Mouse (Mus musculus) left cerebral cortex, adult 2 months (tissue): ENCODE results near the gene Exosc1. TPM values are rescaled to one million over a fixed set of nuclear protein-coding genes. Genes with fewer than 3 reads are reported as not detected.

Experiments used
- DNase-seq, 2 experiments: peaks; one replicate each; pipeline ENCODE4 v3.0.0; 2021 to 2022; ENCODE audit warnings: low spot score in 2 of 2, mixed read lengths in 1 of 2; ENCODE audit errors: extremely low spot score in 1 of 2
- H3K27ac ChIP-seq: fragments of 200-600 bp; 2 replicates; pipeline ENCODE4 v1.8.1; 2022
- H3K4me3 ChIP-seq: fragments of 200-600 bp; 2 replicates; pipeline ENCODE4 v1.8.1; 2022
- CTCF ChIP-seq: fragments of 200-600 bp; IDR thresholded peaks from 2 replicates; pipeline ENCODE4 v1.8.1; 2022; ENCODE audit warnings: antibody characterized with exemption, mild to moderate bottlenecking, moderate library complexity
- intact Hi-C: fragments of 180-260 bp; cut with DNase I; formaldehyde crosslinking; loops from one replicate; pipeline ENCODE4 v1.15.1; 2025
- long read RNA-seq, 2 experiments: library from polyadenylated mRNA; stranded (forward); transcript quantifications; one replicate each; pipeline ENCODE4 v2.0.0; 2021; ENCODE audit warnings: borderline mapping rate in 2 of 2
- total RNA-seq, 2 experiments: library from RNA; stranded (reverse); gene quantifications; 2 replicates each; pipeline ENCODE4 v1.2.3; 2021

The Exosc1 gene
- total RNA-seq, result 10 to 100 TPM; 22.7 to 27.9 TPM
- long read RNA-seq, experiment 1, transcript Exosc1-201 (8 exons, 1,018 nt), result major isoform, 15 of 20 reads
- long read RNA-seq, experiment 1, partial matches to known transcripts, result 0 of 20 reads
- long read RNA-seq, experiment 1, other reads (novel, unspliced or antisense), result 5 of 20 reads
- long read RNA-seq, experiment 2, transcript Exosc1-201 (8 exons, 1,018 nt), result major isoform, 9 of 18 reads
- long read RNA-seq, experiment 2, partial matches to known transcripts, result 1 of 18 reads
- long read RNA-seq, experiment 2, other reads (novel, unspliced or antisense), result 8 of 18 reads

DNA sequence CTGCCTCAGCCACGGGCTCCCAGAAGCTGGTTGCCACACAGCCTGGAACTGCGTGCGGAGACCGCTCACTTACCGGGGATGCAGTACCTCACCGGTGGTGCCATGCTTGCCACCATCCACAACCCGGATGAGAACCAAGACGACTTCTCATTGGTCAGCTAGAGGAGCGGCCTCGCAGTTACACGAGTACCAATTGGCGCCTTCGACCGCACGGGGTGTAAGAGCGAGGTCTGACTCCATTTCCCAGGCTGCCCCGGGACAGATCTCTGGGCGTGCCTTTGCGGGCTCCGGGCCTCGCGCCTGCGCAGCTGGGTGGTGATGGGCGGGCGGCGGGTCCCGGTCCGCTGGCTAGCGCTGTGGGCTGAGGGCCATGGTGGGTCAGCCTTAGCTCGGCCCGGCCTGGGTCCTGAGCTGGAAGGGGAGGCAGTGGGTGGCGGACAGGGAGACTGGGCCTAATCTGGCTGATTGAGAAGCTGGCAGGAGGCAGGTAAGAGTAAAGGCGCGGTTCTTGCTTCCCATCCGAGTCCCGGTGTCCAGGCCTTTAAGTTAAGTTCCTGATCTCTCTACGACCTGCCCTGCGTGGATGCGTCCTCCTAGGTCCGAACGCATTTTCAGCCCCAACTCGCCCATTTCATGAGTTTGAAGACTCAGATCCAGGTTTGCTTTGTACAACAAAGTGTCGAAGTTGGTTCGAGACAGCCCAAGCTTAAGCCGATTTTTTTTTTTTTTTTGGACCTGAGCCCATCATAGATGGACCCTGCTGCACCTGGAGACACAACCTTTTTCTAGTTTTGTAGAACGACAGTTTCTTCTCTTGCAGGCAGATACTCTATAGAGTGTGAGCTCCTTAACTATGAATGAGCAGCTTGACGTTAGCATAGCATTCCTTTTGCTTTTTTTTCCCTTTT lies at the start of gene Exosc1, which contains the start of gene Zdhhc16:
Gene Exosc1 (minus strand): TSS at position 245 of the 908 bp plus-strand sequence.
Gene Zdhhc16 (plus strand): TSS at position 302 of the 908 bp plus-strand sequence.
- TF ChIP-seq CTCF, result no peak
- DNase-seq, result peak; percentile 98 to 99
- H3K27ac ChIP-seq, result peak within 1 kb of the TSS; percentile 71
- peak within 1 kb of the TSS; percentile 86 for H3K4me3 ChIP-seq
- intact Hi-C loops, result no loop called here

DNA sequence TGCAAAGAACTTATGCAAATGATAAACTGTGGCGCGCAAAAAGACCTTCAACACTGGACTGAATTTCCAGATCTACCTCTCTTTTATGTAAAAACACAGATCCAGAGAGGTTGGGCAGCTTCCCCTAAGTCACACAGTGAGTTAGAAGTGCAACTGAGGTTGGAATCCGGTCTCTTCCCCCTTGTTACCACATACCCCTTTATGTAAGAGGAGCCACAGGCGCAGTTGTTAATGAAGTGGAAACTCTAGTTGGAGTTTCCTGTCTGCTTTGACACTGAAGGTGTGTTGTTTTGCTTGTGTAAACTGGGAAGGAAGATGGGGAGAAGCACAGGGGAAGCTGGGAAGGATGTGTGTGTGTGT lies 49.5 kb upstream of the Exosc1 start:
- no peak for TF ChIP-seq CTCF
- intact Hi-C loops, result no loop called here
- DNase-seq, result no peak
- Histone ChIP-seq H3K27ac (no peak overlapping the region; the same call in 1 of the 2 replicates), H3K4me3 (peak overlapping the region; percentile 74)

DNA sequence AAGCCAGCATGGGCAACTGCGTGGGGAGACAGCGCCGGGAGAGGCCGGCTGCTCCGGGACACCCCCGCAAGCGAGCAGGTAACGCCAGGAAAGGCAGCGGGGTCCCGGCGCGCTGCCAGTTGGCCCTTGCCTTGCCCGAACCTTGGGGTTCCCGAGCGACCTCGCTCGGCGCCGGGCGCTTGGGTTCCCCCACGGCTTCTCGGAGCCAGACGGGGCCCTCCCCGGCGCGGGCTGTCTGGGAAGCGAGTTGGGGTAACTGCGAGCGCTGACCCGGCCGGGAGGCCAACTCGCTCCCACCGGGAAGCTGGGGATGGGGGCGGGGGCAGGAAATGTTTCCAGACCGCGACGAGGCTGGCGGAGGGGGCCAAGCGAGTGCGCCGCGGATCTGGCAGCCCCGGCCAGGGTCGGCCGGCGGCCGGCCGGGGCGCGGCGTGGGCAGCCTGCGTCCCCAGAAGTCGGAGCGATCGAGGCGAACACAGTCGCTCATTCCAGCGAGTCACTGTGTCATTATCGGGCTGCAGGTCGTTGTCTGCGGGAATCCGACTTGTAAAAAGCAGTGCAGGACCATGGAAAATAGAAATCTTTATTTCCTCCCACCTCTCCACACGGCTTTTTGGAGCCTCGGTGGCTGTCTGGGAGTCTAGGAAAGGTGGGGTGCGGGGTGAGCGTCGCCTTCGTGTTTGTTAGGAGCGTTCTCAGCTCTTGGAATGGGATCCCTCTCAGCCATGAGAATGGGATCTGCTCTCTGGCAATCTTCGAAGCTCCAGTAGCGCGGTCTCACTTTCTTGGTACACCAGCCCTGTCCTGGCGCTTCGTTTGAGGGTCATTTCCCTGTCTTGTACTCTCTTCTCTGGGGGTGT lies 48.9 kb upstream of the Exosc1 start:
- no peak for TF ChIP-seq CTCF

DNA sequence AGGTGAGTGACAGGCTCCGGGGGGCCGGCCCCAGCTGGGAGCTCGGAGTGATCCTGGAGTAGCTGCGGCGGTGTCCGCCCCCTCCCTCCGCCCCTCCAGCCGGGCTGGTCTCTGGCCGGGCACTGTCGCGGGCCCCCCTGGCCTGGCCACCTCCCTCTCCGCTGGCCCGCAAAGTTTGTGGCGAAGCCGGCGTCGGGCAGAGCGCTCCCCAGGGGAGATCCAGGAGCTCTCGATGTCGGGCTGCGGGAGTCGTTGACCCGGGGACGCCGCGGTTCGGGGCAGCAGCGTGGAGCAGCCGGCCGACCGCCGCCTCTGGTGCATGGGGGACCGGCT lies 48.3 kb upstream of the Exosc1 start, which contains the start of gene Ubtd1:
Gene Ubtd1 (plus strand): TSS at position 169 of the 333 bp plus-strand sequence.
- peak within 1 kb of the TSS; percentile 74 for H3K4me3 ChIP-seq
- intact Hi-C loops, result loop anchor here (2.0 kb wide), 1 partner anchor 45 kb away; no protein-coding TSS in a partner anchor
- H3K27ac ChIP-seq, result peak within 1 kb of the TSS; percentile 89
- no peak for DNase-seq
- no peak for TF ChIP-seq CTCF

More for the DNA sequence above, 48.9 kb upstream of the Exosc1 start:
- peak overlapping the region; percentile 81 for H3K27ac ChIP-seq
- DNase-seq, result no peak
- H3K4me3 ChIP-seq, result peak overlapping the region; percentile 74
- intact Hi-C loops, result loop anchor here (2.0 kb wide), 1 partner anchor 45 kb away; no protein-coding TSS in a partner anchor

DNA sequence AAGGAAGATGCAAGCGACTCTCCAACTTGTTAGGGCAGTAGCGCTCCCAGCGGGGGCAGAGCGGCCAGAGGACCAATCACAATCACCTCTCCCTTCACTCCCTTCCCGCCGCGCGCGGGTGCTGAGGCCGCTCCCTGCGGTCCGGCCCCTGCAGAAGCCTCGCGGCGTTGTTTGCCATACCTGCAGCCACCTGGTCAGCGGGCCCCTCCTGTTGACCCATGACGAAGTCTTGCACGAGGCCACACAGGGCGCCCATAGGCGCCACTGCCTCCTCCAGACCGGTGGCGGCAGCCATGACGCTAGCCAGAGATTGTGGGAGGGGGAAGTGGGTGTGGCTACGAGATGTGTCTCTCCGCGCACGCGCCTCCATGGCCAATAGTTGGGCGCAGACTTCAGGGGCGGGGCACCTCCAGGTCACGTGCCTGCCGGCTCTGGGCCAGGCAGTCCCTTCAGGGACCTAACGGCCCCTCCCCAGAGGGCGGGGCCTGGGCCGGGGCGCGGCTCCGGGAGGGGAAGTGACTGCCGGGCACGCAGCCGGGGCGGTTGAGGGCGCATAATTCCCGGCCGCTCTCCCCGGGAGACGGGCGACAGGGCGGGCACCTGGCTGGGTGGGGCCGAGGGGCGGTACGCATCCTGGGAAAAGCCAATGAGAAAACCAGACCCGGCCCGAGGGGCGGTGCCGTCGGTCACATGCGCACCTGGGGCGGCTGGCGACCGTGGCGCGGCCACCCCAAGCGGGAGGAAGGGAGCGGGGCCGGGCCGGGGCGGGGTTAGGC lies 47.8 kb upstream of the Exosc1 start, which contains the start of gene Mms19:
Gene Mms19 (minus strand): TSS at position 339 of the 776 bp plus-strand sequence.
- H3K4me3 ChIP-seq, result peak within 1 kb of the TSS; percentile 74
- intact Hi-C loops, result loop anchor here (2.0 kb wide), 1 partner anchor 46 kb away; no protein-coding TSS in a partner anchor
- peak within 1 kb of the TSS; percentile 89 for H3K27ac ChIP-seq
- TF ChIP-seq CTCF, result peak; percentile 8
- DNase-seq, result peak; percentile 98

DNA sequence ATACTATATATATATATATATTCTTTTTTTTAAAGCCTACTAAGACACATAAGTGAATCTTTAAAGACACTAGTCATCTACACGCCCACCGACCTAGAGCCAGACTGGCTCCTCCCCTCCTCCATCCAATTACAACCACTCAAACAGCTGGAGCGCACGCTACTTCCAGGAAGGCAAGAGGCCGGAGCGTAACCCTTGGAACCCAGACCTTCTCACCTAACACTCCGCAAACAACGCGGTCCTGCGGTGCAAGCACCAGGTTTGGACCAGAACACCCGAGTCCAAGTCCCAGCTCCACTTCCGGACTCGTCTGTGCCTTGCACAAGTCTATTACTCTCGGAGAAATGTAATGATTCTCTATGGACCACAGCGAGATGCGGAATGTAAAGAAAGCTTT lies 47.2 kb upstream of the Exosc1 start:
- intact Hi-C loops, result loop anchor here (2.0 kb wide), 1 partner anchor 46 kb away; no protein-coding TSS in a partner anchor
- peak overlapping the region; percentile 74 for H3K4me3 ChIP-seq
- no peak for DNase-seq
- H3K27ac ChIP-seq, result peak overlapping the region; percentile 89
- TF ChIP-seq CTCF, result no peak

DNA sequence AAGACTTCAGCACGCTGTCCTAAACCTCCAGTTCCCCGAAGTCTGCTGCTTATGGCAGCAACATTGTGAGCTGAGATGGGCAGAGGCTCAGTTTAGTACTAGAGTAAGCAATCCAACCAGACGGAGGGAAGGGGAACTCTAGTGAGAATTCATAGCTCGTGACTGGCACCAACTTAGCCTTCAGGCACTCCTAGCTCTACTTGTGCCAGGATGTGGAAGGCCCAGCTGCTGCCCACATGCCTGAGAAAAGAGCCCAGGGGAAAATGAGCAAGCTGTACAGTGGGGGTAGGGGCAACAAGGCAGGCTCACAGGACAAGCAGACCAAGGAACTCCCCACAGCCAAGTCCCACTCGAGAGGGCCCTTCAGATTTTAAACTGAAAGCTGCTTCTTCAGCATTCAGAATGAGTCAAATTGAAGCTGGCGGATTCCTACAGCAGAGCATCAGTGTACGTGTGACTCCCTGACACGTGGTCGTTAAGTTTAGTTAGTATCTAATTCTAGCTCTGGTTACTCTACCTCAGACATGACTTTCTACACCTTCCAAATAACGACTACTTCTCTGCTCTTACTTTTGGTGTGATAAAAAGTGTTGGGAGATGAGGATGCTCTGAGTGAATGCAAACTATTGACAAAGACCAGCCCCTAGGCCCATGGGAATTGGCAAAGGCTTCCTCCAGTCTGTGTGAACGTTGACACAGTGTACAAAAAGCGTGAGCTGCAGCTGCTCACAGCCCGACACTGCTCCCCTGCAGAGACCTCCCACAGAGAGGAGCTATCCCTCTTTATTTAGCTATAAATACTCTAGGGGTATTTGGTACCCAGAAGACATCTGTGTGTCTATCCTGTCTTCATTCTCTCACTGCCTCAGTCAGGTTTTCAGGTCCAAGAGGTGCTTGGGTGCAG lies 40.9 kb upstream of the Exosc1 start:
- H3K27ac ChIP-seq, result peak overlapping the region; percentile 24; the same call in 1 of the 2 replicates
- no peak for TF ChIP-seq CTCF
- intact Hi-C loops, result no loop called here
- DNase-seq, result peak in 1 of 2 experiments; percentile 23
- H3K4me3 ChIP-seq, result no peak overlapping the region

DNA sequence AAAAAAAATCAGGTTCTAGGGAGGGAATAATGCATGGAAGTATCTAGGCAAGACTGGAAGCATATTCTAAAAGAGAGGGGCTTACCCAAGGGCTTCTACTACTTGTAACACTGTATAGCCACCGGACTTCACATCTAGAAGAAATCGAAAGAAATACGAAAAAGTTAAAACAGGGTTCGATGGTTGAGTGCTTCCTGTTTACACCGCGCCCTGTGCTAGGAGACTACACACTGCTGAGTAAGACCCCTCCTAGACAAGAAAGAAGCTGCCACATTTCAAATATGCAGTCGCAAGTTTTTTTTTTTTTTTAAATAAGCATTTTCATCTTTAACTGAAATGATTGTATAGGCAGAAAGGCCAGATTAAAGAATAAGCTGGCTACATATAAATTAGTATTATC lies 36.4 kb upstream of the Exosc1 start:
- TF ChIP-seq CTCF, result no peak
- H3K27ac ChIP-seq, result no peak overlapping the region
- no peak overlapping the region for H3K4me3 ChIP-seq
- DNase-seq, result no peak
- intact Hi-C loops, result no loop called here

DNA sequence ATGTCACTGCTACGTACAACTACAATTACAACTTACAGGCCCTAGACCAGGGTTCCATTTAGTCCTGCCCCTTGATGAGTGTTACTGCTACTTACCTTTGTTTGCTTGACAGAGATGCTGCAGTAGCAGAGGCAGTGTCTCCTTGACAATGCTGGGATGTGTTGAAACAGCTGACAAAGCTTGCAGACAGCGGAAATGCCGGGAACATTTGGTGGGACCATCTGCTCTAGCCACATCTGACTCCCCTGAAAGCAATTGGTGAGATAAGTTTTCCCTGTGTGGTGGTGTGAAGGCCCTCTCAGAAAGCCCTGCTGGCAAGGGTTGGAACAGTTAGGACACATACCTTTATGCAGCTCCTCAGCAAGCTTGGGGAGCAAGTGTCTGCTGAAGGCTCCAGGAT lies 20.4 kb upstream of the Exosc1 start:
- no peak overlapping the region for H3K27ac ChIP-seq
- TF ChIP-seq CTCF, result no peak
- DNase-seq, result no peak
- no peak overlapping the region for H3K4me3 ChIP-seq
- intact Hi-C loops, result no loop called here

DNA sequence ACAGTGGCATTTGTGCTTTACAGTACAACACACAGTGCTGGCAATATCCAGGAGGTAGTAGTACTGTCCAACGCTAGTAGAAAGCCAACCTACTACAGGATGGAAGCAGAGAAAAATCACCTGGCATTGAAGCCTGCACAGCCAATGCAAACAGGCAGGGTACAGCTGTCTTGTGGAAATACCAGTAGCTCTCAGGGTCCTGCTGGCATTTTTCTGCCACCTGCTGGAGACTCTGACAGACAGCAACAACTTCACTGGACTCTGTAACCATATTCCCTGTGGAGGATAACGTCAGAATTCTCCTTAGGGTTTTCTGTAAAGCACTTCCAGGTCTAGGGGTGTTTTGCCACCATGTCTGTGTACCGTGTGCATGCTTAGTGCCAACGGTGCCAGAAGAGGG lies 19.1 kb upstream of the Exosc1 start:
- Histone ChIP-seq H3K27ac (no peak overlapping the region), H3K4me3 (no peak overlapping the region)
- TF ChIP-seq CTCF, result peak; percentile 55
- no peak for DNase-seq
- intact Hi-C loops, result no loop called here
